Mouse (Mus musculus): ENCODE data around the gene Dmbx1. TPM values are rescaled to one million over a fixed set of nuclear protein-coding genes. Genes with fewer than 3 reads are reported as not detected.

Gene Dmbx1
- total and polyA plus RNA-seq, 3 experiments, result 0.19 to 2.3 TPM; not detected in 1

DNA sequence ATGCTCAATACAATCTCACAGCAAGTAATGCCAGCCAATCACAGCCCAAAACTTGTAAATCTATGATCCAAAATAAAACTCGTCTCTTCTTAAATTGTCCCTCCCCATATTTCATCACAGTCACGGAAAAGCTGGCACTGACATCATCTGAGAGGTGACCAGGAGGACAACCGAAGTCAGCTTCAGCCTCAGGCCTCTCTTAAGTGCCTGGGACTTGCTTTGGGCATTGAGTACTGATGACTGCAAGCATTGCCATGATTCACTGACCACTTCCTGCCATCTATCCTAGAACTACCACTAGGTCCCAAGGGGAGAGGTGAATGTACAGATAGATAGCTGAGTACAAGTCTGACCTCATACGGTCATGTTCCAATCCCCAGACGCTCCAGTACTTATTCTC is 17.0 kb downstream of the Dmbx1 start:
- Histone ChIP-seq H3K4me1 (ENCODE audit: control insufficient read depth in 1 of 2, insufficient read depth in 2 of 2, low read length in 2 of 2) (no peaks in the 10 kb centered on the region), H3K27me3 (ENCODE audit: control insufficient read depth in 1 of 2, insufficient read depth in 2 of 2, low read length in 2 of 2) (peaks cover 0 to 1% of the 10 kb centered on the region in 2 experiments; a peak in 2 of 4 replicates), H3K36me3 (ENCODE audit: control insufficient read depth in 1 of 2, insufficient read depth in 2 of 2, low read length in 2 of 2) (no peaks in the 10 kb centered on the region), H3K9ac (ENCODE audit: control insufficient read depth, low read depth, low read length, poor library complexity, severe bottlenecking) (no peak overlapping the region), H3K4me3 (ENCODE audit: control insufficient read depth in 1 of 2, insufficient read depth in 1 of 2, low read depth in 2 of 2, low read length in 2 of 2) (no peak overlapping the region), H3K27ac (ENCODE audit: control insufficient read depth, low read depth, low read length) (no peak overlapping the region), H3K79me2 (ENCODE audit: control insufficient read depth, insufficient read depth, low read length, poor library complexity) (no peaks in the 10 kb centered on the region), H3K9me3 (replicated peaks; ENCODE audit: insufficient read depth, low read length) (no peaks in the 10 kb centered on the region)
- TF ChIP-seq BHLHE40 (IDR thresholded peaks at IDR 0.05; ENCODE audit: borderline replicate concordance, low read depth, low read length) (no peak), ZNF384 (IDR thresholded peaks at IDR 0.05; ENCODE audit: low read depth, low read length) (no peak), RAD21 (IDR thresholded peaks at IDR 0.05; ENCODE audit: low read depth, low read length) (no peak), GABPA (IDR thresholded peaks at IDR 0.05; ENCODE audit: low read depth, low read length) (no peak), MYC (IDR thresholded peaks at IDR 0.05; ENCODE audit: low read depth, low read length) (no peak), USF2 (IDR thresholded peaks at IDR 0.05; ENCODE audit: borderline replicate concordance in 1 of 2, insufficient read depth in 1 of 2, low read depth in 1 of 2, low read length in 2 of 2) (no peak), ZMIZ1 (IDR thresholded peaks at IDR 0.05; ENCODE audit: low read depth, low read length) (no peak), RCOR1 (IDR thresholded peaks at IDR 0.05; ENCODE audit: low read depth, low read length) (no peak), USF1 (IDR thresholded peaks at IDR 0.05; ENCODE audit: low read depth, low read length) (no peak), NRF1 (IDR thresholded peaks at IDR 0.05; ENCODE audit: insufficient read depth, low read depth, low read length, poor library complexity, severe bottlenecking) (no peak)
- DNase-seq (ENCODE audit: low read depth, low spot score), result no peak

DNA sequence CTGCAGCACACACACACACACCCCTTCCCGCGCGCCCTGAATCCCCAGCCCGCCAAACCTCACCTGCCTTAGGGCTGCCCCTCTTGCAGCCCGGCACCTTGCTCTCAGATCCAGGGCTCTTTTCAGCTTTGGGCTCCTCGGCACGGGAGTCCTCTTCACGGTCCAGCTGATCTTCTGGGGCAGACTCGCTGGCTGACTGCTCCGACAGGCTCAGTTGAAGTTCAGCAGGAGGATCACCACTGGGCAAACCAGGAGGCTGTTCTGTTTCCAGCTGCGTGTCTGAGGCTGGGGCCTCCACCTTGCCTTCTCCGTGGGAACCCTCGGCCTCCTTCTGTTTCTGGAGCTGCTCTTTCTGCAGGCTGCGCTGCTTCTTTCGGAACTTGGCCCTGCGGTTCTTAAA is 19.8 kb downstream of the Dmbx1 start:
- Histone ChIP-seq H3K4me3 (ENCODE audit: control insufficient read depth in 1 of 2, insufficient read depth in 1 of 2, low read depth in 2 of 2, low read length in 2 of 2) (no peak overlapping the region), H3K36me3 (ENCODE audit: control insufficient read depth in 1 of 2, insufficient read depth in 2 of 2, low read length in 2 of 2) (no peaks in the 10 kb centered on the region), H3K27me3 (ENCODE audit: control insufficient read depth in 1 of 2, insufficient read depth in 2 of 2, low read length in 2 of 2) (no peaks in the 10 kb centered on the region; a peak in 1 of 4 replicates), H3K79me2 (ENCODE audit: control insufficient read depth, insufficient read depth, low read length, poor library complexity) (no peaks in the 10 kb centered on the region), H3K9me3 (replicated peaks; ENCODE audit: insufficient read depth, low read length) (no peaks in the 10 kb centered on the region), H3K9ac (ENCODE audit: control insufficient read depth, low read depth, low read length, poor library complexity, severe bottlenecking) (no peak overlapping the region), H3K27ac (ENCODE audit: control insufficient read depth, low read depth, low read length) (no peak overlapping the region), H3K4me1 (ENCODE audit: control insufficient read depth in 1 of 2, insufficient read depth in 2 of 2, low read length in 2 of 2) (no peaks in the 10 kb centered on the region)
- no peak for TF ChIP-seq CHD1 (IDR thresholded peaks at IDR 0.05; ENCODE audit: low read depth, low read length)
- TF ChIP-seq MAFK (IDR thresholded peaks at IDR 0.05; ENCODE audit: borderline replicate concordance, low read depth, low read length), result no peak
- TF ChIP-seq ZMIZ1 (IDR thresholded peaks at IDR 0.05; ENCODE audit: low read depth, low read length), result no peak
- TF ChIP-seq HCFC1 (IDR thresholded peaks at IDR 0.05; ENCODE audit: low read depth, low read length), result no peak
- TF ChIP-seq MYB (IDR thresholded peaks at IDR 0.05; ENCODE audit: low read depth, low read length), result no peak
- TF ChIP-seq MXI1 (IDR thresholded peaks at IDR 0.05; ENCODE audit: low read depth, low read length), result no peak
- no peak for TF ChIP-seq POLR2AphosphoS2 (IDR thresholded peaks at IDR 0.05; ENCODE audit: low read length)
- no peak for DNase-seq (ENCODE audit: low read depth, low spot score)
